Mouse (Mus musculus) limb, embryonic 13.5 days (tissue): Measurements from ENCODE around the gene Ifi208. TPM values are rescaled to one million over a fixed set of nuclear protein-coding genes. Genes with fewer than 3 reads are reported as not detected.
"Not testable (repeated sequence)": the region's sequence is repeated elsewhere in the genome, so short reads cannot be mapped to it uniquely, and the experiment has no call there.

Experiments used
- ATAC-seq: fragments of 200-750 bp; cut with Nextera tagmentation; 2 replicates; pipeline ENCODE4 v1.8.0; 2017; ENCODE audit warnings: low read depth, moderate number of reproducible peaks, moderate TSS enrichment; ENCODE audit not compliant: low FRiP score
- H3K27ac ChIP-seq: fragments of 300-500 bp; sonication (generic); 2 replicates; pipeline ENCODE4 v1.5.1; 2015; ENCODE audit warnings: inconsistent platforms, mild to moderate bottlenecking, moderate library complexity
- H3K27me3 ChIP-seq: fragments of 300-500 bp; sonication (generic); 2 replicates; pipeline ENCODE4 v1.6.1; 2015; ENCODE audit warnings: mild to moderate bottlenecking, inconsistent platforms
- H3K36me3 ChIP-seq: fragments of 300-500 bp; sonication (generic); 2 replicates; pipeline ENCODE4 v1.6.1; 2015; ENCODE audit warnings: inconsistent platforms, mild to moderate bottlenecking, moderate library complexity
- H3K4me1 ChIP-seq: fragments of 300-500 bp; sonication (generic); 2 replicates; pipeline ENCODE4 v1.6.1; 2015; ENCODE audit warnings: inconsistent platforms
- H3K4me2 ChIP-seq: fragments of 300-500 bp; sonication (generic); replicated peaks from 2 replicates; pipeline ENCODE4 v1.6.1; 2015; ENCODE audit warnings: inconsistent platforms, mild to moderate bottlenecking, moderate library complexity
- H3K4me3 ChIP-seq: fragments of 300-500 bp; sonication (generic); 2 replicates; pipeline ENCODE4 v1.5.1; 2015; ENCODE audit warnings: moderate library complexity, mild to moderate bottlenecking, inconsistent platforms
- H3K9ac ChIP-seq: fragments of 300-500 bp; sonication (generic); 2 replicates; pipeline ENCODE4 v1.6.1; 2015; ENCODE audit warnings: mild to moderate bottlenecking, inconsistent platforms
- H3K9me3 ChIP-seq: fragments of 300-500 bp; sonication (generic); 2 replicates; pipeline ENCODE4 v1.6.1; 2016; ENCODE audit warnings: inconsistent platforms
- WGBS: fragments of 180-500 bp; shearing (Covaris S2); methylation state at CpG from one replicate; pipeline ENCODE4 v1.1.7; 2015; 5-methylcytosine and 5-hydroxymethylcytosine counted together
- polyA plus RNA-seq: library from polyadenylated mRNA; unstranded; fragments of >200 nt; fragmentation: Nextera tagmentation; extraction: Ambion mirVana; gene quantifications from 2 replicates; pipeline ENCODE4 v1.2.1, GENCODE M21; 2015

Ifi208 gene
- not detected in 2 replicates for polyA plus RNA-seq

DNA sequence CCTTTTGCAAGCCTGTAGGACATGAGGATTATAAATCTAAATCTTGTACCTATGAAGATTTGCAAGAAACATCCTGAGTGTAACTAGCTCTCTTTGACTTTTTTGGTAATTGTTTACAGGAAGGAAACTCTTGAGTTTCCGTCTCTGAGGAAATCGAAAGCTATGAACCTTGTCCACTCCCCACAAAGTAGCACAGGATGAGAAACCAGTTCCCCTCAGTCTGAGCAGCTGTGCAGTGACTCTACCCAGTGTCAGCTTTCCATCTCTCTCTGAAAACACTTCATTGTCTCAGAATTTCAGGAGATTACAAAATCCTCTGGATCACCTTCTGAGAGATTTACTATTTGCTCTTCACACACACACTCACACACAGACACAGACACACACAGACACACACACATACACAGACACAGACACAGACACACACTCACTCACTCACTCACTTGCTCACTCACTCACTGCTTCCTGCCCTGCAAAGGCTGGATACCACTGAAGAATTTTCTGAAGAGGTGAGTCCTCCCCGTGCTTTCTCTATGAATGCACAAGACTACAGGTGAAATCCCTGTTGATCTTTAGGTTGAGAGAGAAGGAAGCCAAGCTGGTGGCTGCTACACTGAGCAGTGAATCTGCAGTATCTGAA is at the start of gene Ifi208:
Gene Ifi208, plus strand, starts transcription at position 218 of the 640 bp plus-strand sequence.
- not testable (repeated sequence) for H3K27me3 ChIP-seq, H3K4me2 ChIP-seq, H3K9me3 ChIP-seq, H3K4me1 ChIP-seq, H3K4me3 ChIP-seq, H3K36me3 ChIP-seq, ATAC-seq, H3K27ac ChIP-seq, H3K9ac ChIP-seq
- 39% methylated on average over 3 of the region's 3 CpGs for WGBS

GRCm38 (mm10) chr1:173624052-173624451 is 49.4 kb upstream of the Ifi208 start:
- H3K27me3 ChIP-seq, result no peaks in the 10 kb centered on the region
- ATAC-seq, result no peak
- no peaks in the 10 kb centered on the region for H3K4me1 ChIP-seq
- H3K9ac ChIP-seq, result no peak overlapping the region
- no peak overlapping the region for H3K4me2 ChIP-seq
- H3K4me3 ChIP-seq, result no peak overlapping the region
- no peak overlapping the region for H3K27ac ChIP-seq
- H3K9me3 ChIP-seq, result no peaks in the 10 kb centered on the region
- 84% methylated on average over 2 of the region's 2 CpGs for WGBS
- no peaks in the 10 kb centered on the region for H3K36me3 ChIP-seq

DNA sequence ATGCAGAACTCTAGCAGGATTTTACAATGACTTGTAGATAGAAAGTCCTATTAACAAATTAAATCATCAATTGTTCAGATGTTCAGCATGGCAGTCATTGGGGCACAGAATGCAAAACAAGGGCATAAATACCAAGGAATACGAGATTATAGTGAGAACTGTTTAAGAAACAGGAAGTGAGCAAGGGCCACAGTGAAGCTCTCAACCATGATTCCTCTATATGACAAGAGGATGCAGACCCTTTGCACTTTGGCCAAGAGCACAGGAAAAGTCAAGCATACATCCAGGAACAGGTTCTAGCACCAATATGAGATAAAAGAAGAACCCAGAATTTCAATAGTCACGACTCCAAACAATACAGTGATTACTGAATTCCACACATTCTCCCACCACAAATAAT is 46.8 kb upstream of the Ifi208 start:
- Histone ChIP-seq H3K36me3 (no peaks in the 10 kb centered on the region), H3K4me2 (no peak overlapping the region), H3K4me3 (no peak overlapping the region), H3K9me3 (no peaks in the 10 kb centered on the region), H3K9ac (no peak overlapping the region), H3K4me1 (no peaks in the 10 kb centered on the region), H3K27ac (no peak overlapping the region), H3K27me3 (no peaks in the 10 kb centered on the region)
- no peak for ATAC-seq
- 71% methylated on average over 2 of the region's 2 CpGs for WGBS

GRCm38 (mm10) chr1:173630622-173631021 is 42.9 kb upstream of the Ifi208 start, which contains the start of gene Ifi209:
Ifi209 (plus strand) TSS chr1:173630917.
- H3K9me3 ChIP-seq, ATAC-seq, H3K4me1 ChIP-seq, H3K27ac ChIP-seq, H3K27me3 ChIP-seq, H3K4me3 ChIP-seq, H3K4me2 ChIP-seq, H3K9ac ChIP-seq, H3K36me3 ChIP-seq: not testable (repeated sequence)
- WGBS, result 87% methylated on average over 2 of the region's 2 CpGs

GRCm38 (mm10) chr1:173633969-173634645 is 39.4 kb upstream of the Ifi208 start:
- Histone ChIP-seq H3K9me3 (no peaks in the 10 kb centered on the region), H3K9ac (no peak overlapping the region), H3K36me3 (no peaks in the 10 kb centered on the region), H3K27ac (no peak overlapping the region), H3K27me3 (no peaks in the 10 kb centered on the region), H3K4me3 (no peak overlapping the region), H3K4me1 (no peaks in the 10 kb centered on the region), H3K4me2 (no peak overlapping the region)
- no peak for ATAC-seq
- 86% methylated on average over 5 of the region's 5 CpGs for WGBS

DNA sequence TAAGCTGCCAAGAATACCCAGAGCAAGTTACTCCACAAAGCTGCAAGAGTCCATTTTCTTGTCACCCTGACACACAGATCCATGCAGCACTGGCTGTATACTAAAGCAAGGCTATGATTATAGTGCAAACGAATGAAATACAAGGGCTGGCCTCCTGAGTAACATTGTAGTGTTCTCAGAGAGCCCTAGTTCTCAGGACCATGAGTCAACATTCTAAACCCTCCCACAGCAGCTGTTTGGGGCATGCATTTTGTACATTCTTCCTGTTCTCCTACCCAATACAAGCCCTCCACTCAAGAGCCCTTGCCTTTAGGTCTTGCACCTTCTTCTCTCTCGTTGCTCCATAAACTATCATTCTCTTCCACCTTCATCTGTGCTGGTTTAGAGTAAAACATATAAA is 28.1 kb upstream of the Ifi208 start:
- H3K9me3 ChIP-seq, result no peaks in the 10 kb centered on the region
- H3K9ac ChIP-seq, result no peak overlapping the region
- no peaks in the 10 kb centered on the region for H3K27me3 ChIP-seq
- H3K27ac ChIP-seq, result no peak overlapping the region
- ATAC-seq, result no peak
- no peaks in the 10 kb centered on the region for H3K36me3 ChIP-seq
- H3K4me3 ChIP-seq, result no peak overlapping the region
- H3K4me2 ChIP-seq, result no peak overlapping the region
- WGBS, result 81% methylated on average over 2 of the region's 2 CpGs
- H3K4me1 ChIP-seq, result no peaks in the 10 kb centered on the region

DNA sequence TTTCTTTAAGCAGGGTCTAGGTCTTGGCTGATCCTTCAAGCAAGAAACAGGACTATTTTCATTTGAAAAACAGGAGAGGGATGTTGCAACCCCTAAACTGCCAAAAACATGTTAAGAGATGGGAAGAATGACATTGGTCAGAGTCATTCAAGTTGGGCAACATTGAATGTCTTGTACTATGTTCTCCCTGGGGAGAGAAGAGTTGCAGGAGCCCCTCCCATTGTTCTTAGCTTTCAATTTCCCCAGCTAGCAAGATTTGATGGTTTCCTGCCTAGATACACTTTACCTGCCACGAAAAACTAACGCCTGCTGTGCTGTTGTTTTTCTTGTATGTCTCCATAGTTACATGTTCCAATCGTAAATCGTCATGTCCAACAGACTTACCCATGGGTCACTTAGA is 15.5 kb upstream of the Ifi208 start:
- no peak for ATAC-seq

DNA sequence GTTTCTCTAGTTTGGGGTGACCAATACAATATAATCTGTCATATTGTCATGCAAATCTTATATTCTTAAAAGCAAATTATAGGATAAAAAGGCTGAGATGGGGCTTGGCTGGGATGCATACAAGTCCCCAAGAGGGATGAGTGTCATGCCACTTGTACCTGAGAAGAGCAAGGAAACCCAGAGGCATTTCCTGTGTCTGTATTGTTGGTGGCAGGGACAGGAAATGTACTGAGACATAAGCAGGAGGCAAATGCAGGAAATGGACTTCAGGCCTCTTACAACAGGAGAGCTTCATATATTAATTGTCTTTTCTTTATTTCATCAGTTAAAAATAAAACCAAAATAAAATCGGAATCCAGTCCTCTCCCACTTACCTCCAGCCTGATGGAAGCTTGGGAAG is 5.1 kb downstream of the Ifi208 start:
- H3K4me1 ChIP-seq, H3K4me2 ChIP-seq, H3K27me3 ChIP-seq, H3K9me3 ChIP-seq, ATAC-seq, H3K4me3 ChIP-seq, H3K36me3 ChIP-seq, H3K27ac ChIP-seq, H3K9ac ChIP-seq: not testable (repeated sequence)
- WGBS, result 77% methylated on average over 1 of the region's 1 CpGs

More for the DNA sequence above, 15.5 kb upstream of the Ifi208 start:
- 74% methylated on average over 4 of the region's 4 CpGs for WGBS
- Histone ChIP-seq H3K4me3 (no peak overlapping the region), H3K4me2 (no peak overlapping the region), H3K9me3 (no peaks in the 10 kb centered on the region), H3K36me3 (no peaks in the 10 kb centered on the region), H3K4me1 (no peaks in the 10 kb centered on the region), H3K27me3 (no peaks in the 10 kb centered on the region), H3K9ac (no peak overlapping the region), H3K27ac (no peak overlapping the region)

DNA sequence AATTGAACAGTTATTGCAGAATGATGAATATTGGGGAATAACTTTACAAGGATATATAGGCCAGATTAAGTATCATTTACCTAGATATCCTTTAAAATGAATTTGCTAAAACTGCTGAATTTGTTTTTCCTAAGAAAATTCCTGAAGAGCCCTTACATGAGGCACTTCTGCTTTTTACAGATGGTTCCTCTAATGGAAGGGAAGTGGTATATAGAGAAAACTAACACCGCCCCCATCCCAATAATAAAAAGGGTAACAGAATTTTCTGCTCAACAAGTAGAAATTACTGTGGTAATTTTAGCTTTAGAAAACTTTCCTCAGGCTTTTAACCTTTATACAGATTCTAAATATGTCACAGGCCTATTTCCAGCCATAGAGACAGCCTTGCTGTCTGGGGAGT is 20.8 kb downstream of the Ifi208 start:
- Histone ChIP-seq H3K27ac (no peak overlapping the region), H3K4me1 (no peaks in the 10 kb centered on the region), H3K36me3 (no peaks in the 10 kb centered on the region), H3K4me2 (no peak overlapping the region), H3K4me3 (no peak overlapping the region), H3K27me3 (no peaks in the 10 kb centered on the region), H3K9ac (no peak overlapping the region), H3K9me3 (no peaks in the 10 kb centered on the region)
- ATAC-seq, result no peak
- 98% methylated on average over 1 of the region's 1 CpGs for WGBS

DNA sequence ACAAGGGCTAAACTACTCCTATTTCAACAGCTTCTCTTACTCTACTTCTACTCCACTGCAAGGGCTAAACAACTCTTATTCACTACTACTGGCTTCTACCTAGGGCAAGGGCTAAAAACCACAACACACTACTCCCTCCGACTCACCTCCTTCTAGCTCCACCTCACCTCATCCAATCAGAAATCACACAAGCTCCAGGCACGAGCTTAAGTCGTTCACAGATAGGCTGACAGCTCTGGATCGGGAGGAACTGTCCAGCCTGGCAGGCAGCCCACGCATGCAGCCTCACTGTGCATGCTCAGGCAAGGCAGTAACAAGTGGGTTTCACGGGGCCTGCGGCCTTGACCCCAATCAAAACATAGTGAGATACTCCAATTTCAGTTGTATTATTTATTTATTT is 59.7 kb downstream of the Ifi208 start:
- ATAC-seq, result 0 out of 2 replicates have a peak, but pooled peaks have one; percentile 67
- 23% methylated on average over 7 of the region's 7 CpGs for WGBS
- Histone ChIP-seq H3K4me1 (no peaks in the 10 kb centered on the region), H3K4me3 (no peak overlapping the region), H3K4me2 (no peak overlapping the region), H3K36me3 (no peaks in the 10 kb centered on the region), H3K9ac (no peak overlapping the region), H3K27me3 (no peaks in the 10 kb centered on the region), H3K9me3 (no peaks in the 10 kb centered on the region), H3K27ac (no peak overlapping the region)

GRCm38 (mm10) chr1:173735015-173735414 is 61.5 kb downstream of the Ifi208 start:
- not testable (repeated sequence) for H3K9ac ChIP-seq, H3K9me3 ChIP-seq, H3K4me3 ChIP-seq, H3K4me2 ChIP-seq, ATAC-seq, H3K27me3 ChIP-seq, H3K4me1 ChIP-seq, H3K27ac ChIP-seq, H3K36me3 ChIP-seq
- 90% methylated on average over 4 of the region's 4 CpGs for WGBS

GRCm38 (mm10) chr1:173736986-173737385 is 63.5 kb downstream of the Ifi208 start:
- Histone ChIP-seq H3K27me3 (no peaks in the 10 kb centered on the region), H3K9me3 (no peaks in the 10 kb centered on the region), H3K4me2 (no peak overlapping the region), H3K27ac (no peak overlapping the region), H3K9ac (no peak overlapping the region), H3K36me3 (no peaks in the 10 kb centered on the region), H3K4me3 (no peak overlapping the region), H3K4me1 (no peaks in the 10 kb centered on the region)
- WGBS, result 58% methylated on average over 2 of the region's 2 CpGs
- no peak for ATAC-seq

- no peak overlapping the region for H3K4me2 ChIP-seq
- no peaks in the 10 kb centered on the region for H3K4me1 ChIP-seq
- H3K9me3 ChIP-seq, result no peaks in the 10 kb centered on the region
- H3K4me3 ChIP-seq, result no peak overlapping the region
- ATAC-seq, result no peak
- no peak overlapping the region for H3K27ac ChIP-seq
- H3K9ac ChIP-seq, result no peak overlapping the region
- H3K27me3 ChIP-seq, result no peaks in the 10 kb centered on the region
- H3K36me3 ChIP-seq, result no peaks in the 10 kb centered on the region
Observed at GRCm38 (mm10) chr1:173740537-173740936, 67.1 kb downstream of the Ifi208 start.
